Mouse (Mus musculus) kidney, postnatal 4 days (tissue): ENCODE data around the gene Slc35e4.
A peak's percentile ranks its signal among the peaks of the same experiment; 100 is the strongest.
"Not testable (repeated sequence)": the region's sequence is repeated elsewhere in the genome, so short reads cannot be mapped to it uniquely, and the experiment has no call there.

Experiments used
- DNase-seq, 2 experiments: peaks; one replicate each; pipeline ENCODE4 v3.0.0; 2021; ENCODE audit warnings: mixed read lengths in 2 of 2

Slc35e4 gene

GRCm38 (mm10) chr11:3913316-3914108 lies 952 bp downstream of the Slc35e4 start:
- peak; percentile 88 to 92 for DNase-seq

DNA sequence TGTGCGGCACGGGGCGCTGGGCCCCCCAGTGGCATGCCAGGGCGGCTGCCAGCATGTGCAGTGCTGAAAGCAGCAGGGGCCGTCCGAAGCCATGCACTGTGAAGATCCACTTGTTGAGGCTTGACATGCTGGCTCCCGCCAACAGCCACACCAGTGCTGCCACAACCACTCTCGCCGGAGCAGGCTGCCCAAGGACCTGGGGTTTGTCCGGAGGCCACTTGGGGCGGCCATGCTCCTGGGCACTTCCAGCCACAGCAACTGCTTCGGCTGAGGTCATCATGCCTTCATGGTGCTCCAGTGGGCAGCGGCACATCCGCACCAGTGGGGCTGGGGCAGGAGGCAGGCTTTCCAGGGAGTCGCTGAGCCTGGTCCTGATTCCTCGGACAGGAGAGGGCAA lies 1.6 kb downstream of the Slc35e4 start:
- peak; percentile 34 to 62 for DNase-seq

DNA sequence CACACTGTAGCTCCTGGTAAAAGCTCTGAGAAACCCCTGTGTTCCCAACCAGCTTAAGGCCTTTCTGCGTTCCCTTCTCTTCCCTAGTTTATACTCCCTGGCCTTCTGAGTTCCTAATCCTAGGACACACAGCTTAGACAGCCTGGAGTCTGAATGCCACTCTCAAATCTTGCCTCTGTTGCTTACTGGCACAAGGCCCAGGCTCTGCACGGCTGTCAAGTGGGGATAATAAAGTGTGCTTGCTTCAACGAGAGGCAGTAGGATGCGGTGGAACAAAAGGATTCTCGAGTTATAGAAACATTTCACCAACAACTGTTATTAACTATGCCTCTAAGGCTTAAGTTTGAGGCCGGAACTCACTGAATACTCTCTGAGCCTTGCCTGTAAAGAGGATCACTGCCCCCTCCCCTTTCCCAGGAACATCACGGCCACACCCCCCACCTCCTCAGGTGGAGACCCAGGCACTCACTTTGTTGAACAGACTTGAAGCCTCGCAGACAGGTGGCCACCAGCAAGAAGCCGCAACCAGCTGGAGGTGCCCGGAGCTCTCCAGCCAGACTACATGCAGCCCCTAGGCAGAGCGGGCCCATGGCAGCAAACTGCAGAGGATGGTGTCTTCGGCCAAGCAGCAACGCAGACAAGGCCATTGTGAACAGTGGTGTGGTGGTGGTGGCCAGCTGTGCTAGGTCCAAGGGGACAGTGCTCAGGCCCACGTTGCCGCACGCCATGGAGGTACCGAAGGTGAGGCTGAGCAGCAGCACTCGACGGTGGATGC lies 2.2 kb downstream of the Slc35e4 start:
- DNase-seq: peak in 1 of 2 experiments; percentile 42

- not testable (repeated sequence) for DNase-seq
Observed at GRCm38 (mm10) chr11:3911440-3911839, 3.0 kb downstream of the Slc35e4 start.

- DNase-seq: peak in 1 of 2 experiments; percentile 31
Observed at GRCm38 (mm10) chr11:3910513-3911310, 3.8 kb downstream of the Slc35e4 start.

DNA sequence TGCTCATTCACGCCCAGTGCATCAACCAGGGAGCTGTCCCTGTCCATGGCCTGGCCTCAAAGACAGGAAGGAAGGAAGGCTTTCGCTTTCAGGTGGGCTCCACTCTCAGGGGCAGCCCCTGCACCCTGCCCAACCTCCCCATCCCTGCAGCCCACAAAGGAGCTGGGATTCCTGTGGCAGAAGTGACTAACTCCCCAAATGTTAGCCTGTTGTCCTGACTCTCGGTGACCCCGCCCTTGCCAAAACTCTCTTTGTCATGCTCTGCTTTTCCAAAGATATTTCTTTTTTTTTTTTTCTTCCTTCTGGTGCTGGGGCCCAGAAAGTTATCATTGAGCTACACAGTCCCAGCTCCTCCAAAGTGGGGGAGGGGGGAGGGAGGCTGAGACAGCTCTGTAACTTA lies 5.2 kb downstream of the Slc35e4 start:
- no peak for DNase-seq

GRCm38 (mm10) chr11:3905446-3905845 lies 9.0 kb downstream of the Slc35e4 start:
- no peak for DNase-seq

DNA sequence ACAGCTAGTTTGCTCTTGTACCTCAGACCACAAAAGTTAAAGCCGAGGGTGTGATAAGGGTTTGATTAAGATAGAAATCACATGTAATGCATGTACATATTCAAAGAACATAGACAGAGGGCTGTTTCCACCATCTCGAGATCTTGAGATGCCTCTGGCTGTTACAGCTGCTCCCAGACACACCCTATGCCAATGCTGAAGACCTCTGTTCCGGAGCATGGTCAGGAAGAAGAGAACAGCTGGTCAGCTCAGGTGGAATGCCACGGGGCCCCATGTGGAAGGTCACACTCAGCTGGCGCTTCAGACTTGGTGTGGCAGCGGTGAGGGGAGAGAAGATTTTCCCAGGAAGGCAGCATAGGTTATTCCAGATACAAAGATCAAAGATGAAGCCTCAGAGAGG lies 9.8 kb downstream of the Slc35e4 start:
- DNase-seq: no peak

GRCm38 (mm10) chr11:3903046-3903445 lies 11.4 kb downstream of the Slc35e4 start:
- DNase-seq: peak; percentile 61 to 75

DNA sequence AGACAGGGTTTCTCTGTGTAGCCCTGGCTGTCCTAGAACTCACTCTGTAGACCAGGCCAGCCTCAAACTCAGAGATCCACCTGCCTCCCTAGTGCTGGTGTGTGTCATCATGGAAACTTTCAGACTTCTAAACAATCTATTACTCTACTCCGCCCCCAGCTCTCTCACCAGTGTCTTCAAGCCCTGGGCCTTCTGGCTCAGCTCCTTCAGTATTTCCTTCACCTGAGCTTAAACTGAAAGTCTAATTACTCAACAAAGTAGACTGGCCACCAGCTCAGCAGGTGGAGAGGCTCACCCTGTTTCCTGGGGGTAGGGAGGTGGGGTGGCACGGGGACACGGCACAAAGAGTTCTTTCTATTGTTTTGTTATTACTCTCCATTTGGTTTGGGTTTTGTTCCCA lies 11.9 kb downstream of the Slc35e4 start:
- DNase-seq: no peak

DNA sequence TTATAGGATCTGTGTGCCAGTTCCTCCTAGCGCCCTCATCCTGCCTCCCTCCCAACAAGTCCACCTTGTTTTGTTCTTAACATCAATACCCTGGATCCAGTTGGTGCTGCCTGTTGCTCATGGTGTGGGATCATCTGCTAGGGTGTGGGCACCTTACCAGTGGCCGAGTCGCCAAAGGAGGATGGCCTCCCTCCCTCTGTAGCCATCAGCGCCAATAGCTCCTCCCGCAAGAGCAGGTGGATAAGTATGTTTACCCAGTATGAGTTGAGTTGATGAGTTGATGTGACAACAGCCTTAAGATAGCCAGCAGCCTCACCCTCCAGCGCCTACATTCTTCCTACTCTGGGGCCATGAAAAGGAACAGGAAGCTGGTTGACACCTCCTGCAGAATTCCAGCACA lies 14.2 kb downstream of the Slc35e4 start:
- no peak for DNase-seq

- DNase-seq: no peak
Observed at GRCm38 (mm10) chr11:3895933-3896332, 18.5 kb downstream of the Slc35e4 start.

- no peak for DNase-seq
Observed at GRCm38 (mm10) chr11:3895458-3895857, 19.0 kb downstream of the Slc35e4 start.

GRCm38 (mm10) chr11:3894406-3895281 lies 19.8 kb downstream of the Slc35e4 start, which contains the start of the genes 4921536K21Rik and Dusp18:
TSS of gene 4921536K21Rik (minus strand) at chr11:3895098.
TSS of gene Dusp18 (plus strand) at chr11:3895240.
- peak; percentile 95 to 96 for DNase-seq

DNA sequence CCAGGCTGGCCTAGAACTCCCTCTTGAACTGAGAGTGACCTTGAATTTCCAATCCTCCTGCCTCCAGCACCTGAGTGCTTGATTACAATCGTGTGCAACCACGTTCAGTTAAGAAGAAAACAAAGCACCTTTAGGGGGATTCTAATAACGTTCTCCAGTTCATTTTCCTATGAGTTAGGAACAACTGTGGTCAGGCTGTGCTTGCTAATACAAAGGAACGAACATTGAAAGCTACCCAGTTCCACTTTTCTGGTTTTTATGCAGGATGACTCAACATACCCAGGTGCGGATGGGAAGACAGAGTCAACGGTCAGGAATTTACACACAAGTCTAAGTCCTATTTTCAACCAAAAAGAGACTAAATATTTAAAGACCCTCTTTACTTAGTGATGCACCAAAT lies 20.5 kb downstream of the Slc35e4 start:
- no peak for DNase-seq

- no peak for DNase-seq
Observed at GRCm38 (mm10) chr11:3887331-3887730, 27.1 kb downstream of the Slc35e4 start.

DNA sequence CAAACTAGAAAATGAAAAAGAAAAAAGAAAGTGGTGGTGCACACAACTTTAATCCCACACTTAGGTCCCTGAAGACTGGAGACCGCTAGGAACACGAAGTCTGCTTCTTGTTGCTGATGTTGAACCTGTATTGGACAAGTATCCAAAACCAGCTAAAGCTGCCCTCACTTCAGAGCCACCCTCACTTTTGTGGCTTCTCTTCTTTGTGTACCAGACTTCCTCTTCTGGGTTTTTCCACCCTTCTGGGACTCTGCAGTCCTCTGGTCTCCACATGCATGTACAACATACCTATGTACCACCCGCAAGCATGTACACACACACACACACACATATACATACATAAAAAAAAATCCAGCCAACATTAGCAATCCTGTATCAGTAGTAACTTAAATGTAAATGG lies 30.8 kb downstream of the Slc35e4 start:
- DNase-seq: no peak

- peak; percentile 81 to 82 for DNase-seq
Observed at GRCm38 (mm10) chr11:3879836-3880235, 34.6 kb downstream of the Slc35e4 start.

- DNase-seq: no peak
Observed at GRCm38 (mm10) chr11:3878660-3879059, 35.8 kb downstream of the Slc35e4 start.

GRCm38 (mm10) chr11:3876419-3876818 lies 38.0 kb downstream of the Slc35e4 start:
- DNase-seq: no peak

- DNase-seq: peak in 1 of 2 experiments; percentile 9
Observed at GRCm38 (mm10) chr11:3864343-3864742, 50.1 kb downstream of the Slc35e4 start.
